Mouse (Mus musculus) ES-Bruce4 (cell line): ENCODE results near the gene Kcnn3.

Experiments
- CTCF ChIP-seq: IDR thresholded peaks from one replicate; pipeline ENCODE4 v1.8.1; 2011; ENCODE audit warnings: low read depth, low read length
- POLR2A ChIP-seq: IDR thresholded peaks from one replicate; pipeline ENCODE4 v1.8.1; 2011; ENCODE audit warnings: low read length; ENCODE audit not compliant: insufficient read depth

DNA sequence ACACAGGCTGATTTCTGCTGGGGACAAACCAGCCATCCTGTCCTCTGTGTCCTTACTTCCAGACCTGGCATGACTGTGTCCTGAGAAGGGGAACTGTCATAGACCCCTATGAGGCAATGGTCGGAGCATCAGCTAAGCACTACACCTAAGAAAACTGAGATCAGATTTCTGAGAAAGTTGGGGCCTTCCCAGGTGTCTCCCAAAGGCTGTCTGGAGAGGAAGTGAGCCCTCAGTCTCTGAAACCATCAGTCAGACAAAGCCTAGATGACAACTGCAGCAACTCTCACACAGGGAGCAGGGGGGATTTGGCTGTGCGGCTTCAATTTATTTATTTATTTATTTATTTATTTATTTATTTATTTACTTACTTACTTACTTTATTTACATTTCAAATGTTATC, 34.6 kb downstream of the Kcnn3 start:
- TF ChIP-seq CTCF: no peak
- no peak for TF ChIP-seq POLR2A
